Mouse (Mus musculus) megakaryocyte, embryonic 14.5 days (primary cell): ENCODE data around the gene Jmjd4. TPM values are rescaled to one million over a fixed set of nuclear protein-coding genes. Genes with fewer than 3 reads are reported as not detected.
A peak's percentile ranks its signal among the peaks of the same experiment; 100 is the strongest.

Experiments used
- H3K27me3 ChIP-seq: replicated peaks from 2 replicates; pipeline ENCODE3; 2012; ENCODE audit warnings: inconsistent platforms
- H3K36me3 ChIP-seq: replicated peaks from 2 replicates; pipeline ENCODE3; 2012; ENCODE audit warnings: low read length, inconsistent platforms, mixed read lengths
- H3K4me1 ChIP-seq: 2 replicates; pipeline ENCODE4 v1.6.1; 2012; ENCODE audit warnings: inconsistent platforms
- H3K4me3 ChIP-seq: replicated peaks from 2 replicates; pipeline ENCODE3; 2012; ENCODE audit warnings: moderate library complexity, mild to moderate bottlenecking, inconsistent platforms
- H3K9me3 ChIP-seq: 2 replicates; pipeline ENCODE4 v1.6.1; 2012; ENCODE audit warnings: inconsistent platforms
- FLI1 ChIP-seq: IDR thresholded peaks from 2 replicates; pipeline ENCODE4 v1.6.1; 2012; ENCODE audit warnings: low read length, inconsistent platforms, mixed read lengths
- GATA1 ChIP-seq: IDR thresholded peaks from 3 replicates; pipeline ENCODE4 v1.6.1; 2012; ENCODE audit warnings: mixed read lengths, low read length, inconsistent platforms, borderline replicate concordance
- polyA plus RNA-seq: library from polyadenylated mRNA; stranded (reverse); fragments of >175 nt; gene quantifications from 2 replicates; pipeline ENCODE4 v1.2.3, GENCODE M21; 2012; ENCODE audit warnings: low replicate concordance; ENCODE audit not compliant: insufficient read depth

The Jmjd4 gene
- polyA plus RNA-seq, 1 experiment, result 2.6 TPM

- peaks cover 60% of the 10 kb centered on the region for H3K36me3 ChIP-seq
- peaks cover 45% of the 10 kb centered on the region for H3K4me1 ChIP-seq
- H3K27me3 ChIP-seq, result peaks cover 61% of the 10 kb centered on the region
- peaks cover 4% of the 10 kb centered on the region; the same call in 1 of the 2 replicates for H3K9me3 ChIP-seq
- H3K4me3 ChIP-seq, result no peak overlapping the region
- TF ChIP-seq GATA1, result no peak
- no peak for TF ChIP-seq FLI1
Measured at GRCm38 (mm10) chr11:59425671-59426101, 24.2 kb upstream of the Jmjd4 start.

GRCm38 (mm10) chr11:59428057-59428660 is 21.7 kb upstream of the Jmjd4 start:
- TF ChIP-seq GATA1 (no peak), FLI1 (no peak)
- H3K36me3 ChIP-seq, result peaks cover 67% of the 10 kb centered on the region
- H3K4me3 ChIP-seq, result no peak overlapping the region
- H3K9me3 ChIP-seq, result peaks cover 4% of the 10 kb centered on the region; the same call in 1 of the 2 replicates
- peaks cover 53% of the 10 kb centered on the region for H3K27me3 ChIP-seq
- H3K4me1 ChIP-seq, result peaks cover 23% of the 10 kb centered on the region

- Histone ChIP-seq H3K36me3 (peaks cover 59% of the 10 kb centered on the region), H3K27me3 (peaks cover 37% of the 10 kb centered on the region)
Measured at GRCm38 (mm10) chr11:59429959-59430358, 19.9 kb upstream of the Jmjd4 start.

GRCm38 (mm10) chr11:59432261-59432660 is 17.6 kb upstream of the Jmjd4 start:
- Histone ChIP-seq H3K4me3 (no peak overlapping the region), H3K9me3 (peaks cover 13% of the 10 kb centered on the region), H3K4me1 (0 out of 2 replicates have a peak, but pooled peaks cover 2% of the 10 kb centered on the region), H3K36me3 (peaks cover 45% of the 10 kb centered on the region), H3K27me3 (peaks cover 18% of the 10 kb centered on the region)
- TF ChIP-seq FLI1 (no peak), GATA1 (no peak)

More at GRCm38 (mm10) chr11:59429959-59430358, 19.9 kb upstream of the Jmjd4 start:
- TF ChIP-seq FLI1 (no peak), GATA1 (no peak)
- no peak overlapping the region for H3K4me3 ChIP-seq
- H3K4me1 ChIP-seq, result peaks cover 15% of the 10 kb centered on the region
- H3K9me3 ChIP-seq, result no peaks in the 10 kb centered on the region

- Histone ChIP-seq H3K4me1 (no peaks in the 10 kb centered on the region), H3K36me3 (peaks cover 29% of the 10 kb centered on the region), H3K27me3 (peaks cover 16% of the 10 kb centered on the region), H3K4me3 (no peak overlapping the region), H3K9me3 (peaks cover 22% of the 10 kb centered on the region)
- TF ChIP-seq FLI1, result no peak
- TF ChIP-seq GATA1, result no peak
Measured at GRCm38 (mm10) chr11:59437954-59438353, 11.9 kb upstream of the Jmjd4 start.

- Histone ChIP-seq H3K36me3 (peaks cover 3% of the 10 kb centered on the region), H3K9me3 (peaks cover 14% of the 10 kb centered on the region)
- TF ChIP-seq FLI1 (no peak), GATA1 (no peak)
Measured at GRCm38 (mm10) chr11:59443102-59443501, 6.7 kb upstream of the Jmjd4 start.

GRCm38 (mm10) chr11:59450230-59450771 is 456 bp downstream of the Jmjd4 start:
- H3K27me3 ChIP-seq, result peaks cover 9% of the 10 kb centered on the region
- no peak for TF ChIP-seq GATA1
- H3K4me1 ChIP-seq, result peaks cover 31% of the 10 kb centered on the region
- no peaks in the 10 kb centered on the region for H3K9me3 ChIP-seq
- peaks cover 36% of the 10 kb centered on the region for H3K36me3 ChIP-seq
- peak overlapping the region; percentile 99 for H3K4me3 ChIP-seq

More at GRCm38 (mm10) chr11:59443102-59443501, 6.7 kb upstream of the Jmjd4 start:
- H3K27me3 ChIP-seq, result peaks cover 27% of the 10 kb centered on the region
- H3K4me3 ChIP-seq, result no peak overlapping the region
- 0 out of 2 replicates have a peak, but pooled peaks cover 2% of the 10 kb centered on the region for H3K4me1 ChIP-seq

- H3K27me3 ChIP-seq, result peaks cover 9% of the 10 kb centered on the region
- no peaks in the 10 kb centered on the region for H3K9me3 ChIP-seq
- H3K4me3 ChIP-seq, result peak within 1 kb of the TSS; percentile 99
- peaks cover 31% of the 10 kb centered on the region for H3K4me1 ChIP-seq
- H3K36me3 ChIP-seq, result peaks cover 44% of the 10 kb centered on the region
- TF ChIP-seq FLI1, result no peak
- no peak for TF ChIP-seq GATA1
Measured at GRCm38 (mm10) chr11:59451086-59451485, 1.2 kb downstream of the Jmjd4 start, which contains the start of gene Snap47. Snap47 (minus strand) TSS chr11:59451186.

- TF ChIP-seq GATA1 (no peak), FLI1 (no peak)
- Histone ChIP-seq H3K9me3 (no peaks in the 10 kb centered on the region), H3K36me3 (peaks cover 71% of the 10 kb centered on the region)
Measured at GRCm38 (mm10) chr11:59456346-59456745, 6.5 kb downstream of the Jmjd4 start.

GRCm38 (mm10) chr11:59456891-59457290 is 7.0 kb downstream of the Jmjd4 start:
- no peak for TF ChIP-seq FLI1
- no peak for TF ChIP-seq GATA1
- Histone ChIP-seq H3K27me3 (peaks cover 2% of the 10 kb centered on the region), H3K4me3 (no peak overlapping the region), H3K9me3 (no peaks in the 10 kb centered on the region), H3K4me1 (0 out of 2 replicates have a peak, but pooled peaks cover 4% of the 10 kb centered on the region), H3K36me3 (peaks cover 69% of the 10 kb centered on the region)

More at GRCm38 (mm10) chr11:59456346-59456745, 6.5 kb downstream of the Jmjd4 start:
- Histone ChIP-seq H3K27me3 (peaks cover 2% of the 10 kb centered on the region), H3K4me1 (0 out of 2 replicates have a peak, but pooled peaks cover 9% of the 10 kb centered on the region), H3K4me3 (peak overlapping the region; percentile 2)
